Mouse (Mus musculus) midbrain, embryonic 10.5 days (tissue): ENCODE data around the gene Otol1. TPM values are rescaled to one million over a fixed set of nuclear protein-coding genes. Genes with fewer than 3 reads are reported as not detected.

Experiments
- DNase-seq: peaks from one replicate; pipeline ENCODE4 v3.0.0-alpha.2; 2017; ENCODE audit warnings: low spot score
- H3K27ac ChIP-seq: fragments of 300-500 bp; sonication (generic); replicated peaks from 2 replicates; pipeline ENCODE4 v1.5.1; 2016; ENCODE audit warnings: mild to moderate bottlenecking
- H3K27me3 ChIP-seq: fragments of 300-500 bp; sonication (generic); 2 replicates; pipeline ENCODE4 v1.6.1; 2016; ENCODE audit warnings: low read depth, mild to moderate bottlenecking; ENCODE audit not compliant: poor library complexity, severe bottlenecking
- H3K36me3 ChIP-seq: fragments of 300-500 bp; sonication (generic); 2 replicates; pipeline ENCODE4 v1.6.1; 2016; ENCODE audit warnings: mild to moderate bottlenecking, moderate library complexity
- H3K4me1 ChIP-seq: fragments of 300-500 bp; sonication (generic); 2 replicates; pipeline ENCODE4 v1.6.1; 2016
- H3K4me3 ChIP-seq: fragments of 300-500 bp; sonication (generic); 2 replicates; pipeline ENCODE4 v1.5.1; 2016; ENCODE audit warnings: mild to moderate bottlenecking, moderate library complexity
- H3K9me3 ChIP-seq: fragments of 300-500 bp; sonication (generic); replicated peaks from 2 replicates; pipeline ENCODE4 v1.6.1; 2016; ENCODE audit warnings: mild to moderate bottlenecking
- WGBS: fragments of 180-500 bp; shearing (Covaris S2); methylation state at CpG from one replicate; pipeline ENCODE4 v1.1.7; 2016; 5-methylcytosine and 5-hydroxymethylcytosine counted together
- polyA plus RNA-seq: library from polyadenylated mRNA; unstranded; fragments of >200 nt; fragmentation: Nextera tagmentation; extraction: Ambion mirVana; gene quantifications from 2 replicates; pipeline ENCODE4 v1.2.1, GENCODE M21; 2016

Otol1 gene
- not detected in 2 replicates for polyA plus RNA-seq

- 83% methylated on average over 4 of the region's 4 CpGs for WGBS
- no peaks in the 10 kb centered on the region for H3K4me1 ChIP-seq
- no peak within 1 kb of the TSS for H3K27ac ChIP-seq
- H3K36me3 ChIP-seq, result no peaks in the 10 kb centered on the region
- no peak for DNase-seq
- H3K27me3 ChIP-seq, result no peaks in the 10 kb centered on the region
- no peak within 1 kb of the TSS for H3K4me3 ChIP-seq
- no peaks in the 10 kb centered on the region for H3K9me3 ChIP-seq
Observed at GRCm38 (mm10) chr3:70007313-70007712, at the start of gene Otol1. Otol1 (plus strand) TSS chr3:70007613.

- 59% methylated on average over 5 of the region's 5 CpGs for WGBS
- no peaks in the 10 kb centered on the region for H3K27me3 ChIP-seq
- DNase-seq, result peak; percentile 22
Observed at GRCm38 (mm10) chr3:69962187-69962586, 45.2 kb upstream of the Otol1 start.

GRCm38 (mm10) chr3:69971482-69972097, 35.8 kb upstream of the Otol1 start:
- Histone ChIP-seq H3K27me3 (no peaks in the 10 kb centered on the region), H3K4me3 (no peak overlapping the region), H3K27ac (no peak overlapping the region), H3K4me1 (no peaks in the 10 kb centered on the region), H3K9me3 (no peaks in the 10 kb centered on the region), H3K36me3 (no peaks in the 10 kb centered on the region)
- no peak for DNase-seq
- 87% methylated on average over 6 of the region's 6 CpGs for WGBS

More at GRCm38 (mm10) chr3:69962187-69962586, 45.2 kb upstream of the Otol1 start:
- Histone ChIP-seq H3K9me3 (no peaks in the 10 kb centered on the region), H3K27ac (no peak overlapping the region), H3K4me3 (no peak overlapping the region), H3K4me1 (no peaks in the 10 kb centered on the region), H3K36me3 (no peaks in the 10 kb centered on the region)

GRCm38 (mm10) chr3:69978092-69978491, 29.3 kb upstream of the Otol1 start:
- H3K36me3 ChIP-seq, result no peaks in the 10 kb centered on the region
- H3K27ac ChIP-seq, result no peak overlapping the region
- DNase-seq, result no peak
- no peaks in the 10 kb centered on the region for H3K9me3 ChIP-seq
- H3K4me3 ChIP-seq, result no peak overlapping the region
- H3K27me3 ChIP-seq, result no peaks in the 10 kb centered on the region
- no peaks in the 10 kb centered on the region for H3K4me1 ChIP-seq

GRCm38 (mm10) chr3:69993806-69994205, 13.6 kb upstream of the Otol1 start:
- WGBS, result 84% methylated on average over 4 of the region's 4 CpGs
- no peaks in the 10 kb centered on the region for H3K27me3 ChIP-seq

GRCm38 (mm10) chr3:70001540-70001939, 5.9 kb upstream of the Otol1 start:
- Histone ChIP-seq H3K4me1 (peaks cover 5% of the 10 kb centered on the region), H3K36me3 (no peaks in the 10 kb centered on the region), H3K27ac (no peak overlapping the region), H3K4me3 (no peak overlapping the region), H3K27me3 (no peaks in the 10 kb centered on the region), H3K9me3 (no peaks in the 10 kb centered on the region)
- 59% methylated on average over 9 of the region's 9 CpGs for WGBS
- no peak for DNase-seq

More at GRCm38 (mm10) chr3:69993806-69994205, 13.6 kb upstream of the Otol1 start:
- DNase-seq, result no peak
- H3K27ac ChIP-seq, result no peak overlapping the region
- no peaks in the 10 kb centered on the region for H3K36me3 ChIP-seq
- H3K9me3 ChIP-seq, result no peaks in the 10 kb centered on the region
- no peaks in the 10 kb centered on the region for H3K4me1 ChIP-seq
- no peak overlapping the region for H3K4me3 ChIP-seq

- WGBS, result 87% methylated on average over 17 of the region's 17 CpGs
- H3K4me1 ChIP-seq, result peaks cover 5% of the 10 kb centered on the region
- no peaks in the 10 kb centered on the region for H3K27me3 ChIP-seq
- no peak for DNase-seq
- H3K9me3 ChIP-seq, result no peaks in the 10 kb centered on the region
- H3K36me3 ChIP-seq, result no peaks in the 10 kb centered on the region
- no peak overlapping the region for H3K4me3 ChIP-seq
- no peak overlapping the region for H3K27ac ChIP-seq
Observed at GRCm38 (mm10) chr3:70003126-70003764, 4.2 kb upstream of the Otol1 start.

GRCm38 (mm10) chr3:70003955-70004354, 3.5 kb upstream of the Otol1 start:
- no peaks in the 10 kb centered on the region for H3K27me3 ChIP-seq
- WGBS, result 33% methylated on average over 7 of the region's 7 CpGs
- H3K4me1 ChIP-seq, result peaks cover 5% of the 10 kb centered on the region
- DNase-seq, result peak; percentile 49
- H3K36me3 ChIP-seq, result no peaks in the 10 kb centered on the region
- H3K9me3 ChIP-seq, result no peaks in the 10 kb centered on the region
- no peak overlapping the region for H3K27ac ChIP-seq
- H3K4me3 ChIP-seq, result no peak overlapping the region

GRCm38 (mm10) chr3:70004379-70004778, 3.0 kb upstream of the Otol1 start:
- Histone ChIP-seq H3K4me1 (peaks cover 5% of the 10 kb centered on the region), H3K9me3 (no peaks in the 10 kb centered on the region), H3K27ac (no peak overlapping the region), H3K27me3 (no peaks in the 10 kb centered on the region), H3K4me3 (no peak overlapping the region), H3K36me3 (no peaks in the 10 kb centered on the region)
- 84% methylated on average over 8 of the region's 8 CpGs for WGBS
- no peak for DNase-seq

GRCm38 (mm10) chr3:70012641-70013040, 5.2 kb downstream of the Otol1 start:
- WGBS, result 88% methylated on average over 4 of the region's 4 CpGs
- Histone ChIP-seq H3K4me3 (no peak overlapping the region), H3K27ac (no peak overlapping the region), H3K27me3 (no peaks in the 10 kb centered on the region), H3K36me3 (no peaks in the 10 kb centered on the region), H3K4me1 (no peaks in the 10 kb centered on the region), H3K9me3 (no peaks in the 10 kb centered on the region)
- DNase-seq, result no peak

GRCm38 (mm10) chr3:70026605-70027004, 19.2 kb downstream of the Otol1 start:
- Histone ChIP-seq H3K4me1 (peaks cover 10% of the 10 kb centered on the region; the same call in 1 of the 2 replicates), H3K9me3 (no peaks in the 10 kb centered on the region), H3K27me3 (no peaks in the 10 kb centered on the region), H3K27ac (no peak overlapping the region), H3K36me3 (no peaks in the 10 kb centered on the region), H3K4me3 (no peak overlapping the region)
- WGBS, result 66% methylated on average over 6 of the region's 6 CpGs
- DNase-seq, result no peak

GRCm38 (mm10) chr3:70029260-70029659, 21.8 kb downstream of the Otol1 start:
- no peaks in the 10 kb centered on the region for H3K9me3 ChIP-seq
- H3K36me3 ChIP-seq, result no peaks in the 10 kb centered on the region
- WGBS, result 89% methylated on average over 3 of the region's 3 CpGs
- peaks cover 10% of the 10 kb centered on the region; the same call in 1 of the 2 replicates for H3K4me1 ChIP-seq
- no peak for DNase-seq
- no peaks in the 10 kb centered on the region for H3K27me3 ChIP-seq
- H3K27ac ChIP-seq, result no peak overlapping the region
- H3K4me3 ChIP-seq, result no peak overlapping the region

GRCm38 (mm10) chr3:70035593-70035992, 28.2 kb downstream of the Otol1 start:
- DNase-seq, result no peak
- Histone ChIP-seq H3K9me3 (no peaks in the 10 kb centered on the region), H3K27ac (no peak overlapping the region), H3K4me1 (no peaks in the 10 kb centered on the region), H3K4me3 (no peak overlapping the region), H3K27me3 (no peaks in the 10 kb centered on the region), H3K36me3 (no peaks in the 10 kb centered on the region)
- WGBS, result 60% methylated on average over 4 of the region's 4 CpGs
